Mouse (Mus musculus) CD8-positive naive resting alpha-beta T cell, adult 2 months (primary cell): ENCODE measurements around the gene Shld1.

Experiments
- DNase-seq, 2 experiments: peaks; one replicate each; pipeline ENCODE4 v3.0.0; 2022; ENCODE audit warnings: low read depth in 2 of 2, low spot score in 2 of 2

Shld1 gene

GRCm38 (mm10) chr2:132686756-132687737 lies at the start of gene Shld1:
Gene Shld1, plus strand, starts transcription at chr2:132686931.
- peak; percentile 63 to 68 for DNase-seq

- DNase-seq: no peak
These were observed 48.4 kb upstream of the Shld1 start for GRCm38 (mm10) chr2:132638306-132638705.

- DNase-seq: no peak
These were observed 47.4 kb upstream of the Shld1 start for GRCm38 (mm10) chr2:132639337-132639736.

GRCm38 (mm10) chr2:132641196-132641595 lies 45.5 kb upstream of the Shld1 start:
- DNase-seq: no peak

- DNase-seq: peak; percentile 57 to 70
These were observed 43.6 kb upstream of the Shld1 start for GRCm38 (mm10) chr2:132643161-132643560.

GRCm38 (mm10) chr2:132646856-132647745 lies 39.6 kb upstream of the Shld1 start:
- no peak for DNase-seq

GRCm38 (mm10) chr2:132649352-132649870 lies 37.3 kb upstream of the Shld1 start:
- DNase-seq: no peak

- no peak for DNase-seq
These were observed 36.2 kb upstream of the Shld1 start for GRCm38 (mm10) chr2:132650546-132650945.

GRCm38 (mm10) chr2:132652476-132652875 lies 34.3 kb upstream of the Shld1 start:
- no peak for DNase-seq

GRCm38 (mm10) chr2:132654834-132655495 lies 31.8 kb upstream of the Shld1 start:
- DNase-seq: no peak

GRCm38 (mm10) chr2:132657186-132657585 lies 29.5 kb upstream of the Shld1 start:
- no peak for DNase-seq

- DNase-seq: no peak
These were observed 28.2 kb upstream of the Shld1 start for GRCm38 (mm10) chr2:132658412-132659120.

GRCm38 (mm10) chr2:132669091-132669490 lies 17.6 kb upstream of the Shld1 start:
- DNase-seq: no peak

- DNase-seq: no peak
These were observed 16.4 kb upstream of the Shld1 start for GRCm38 (mm10) chr2:132670290-132670689.

GRCm38 (mm10) chr2:132672121-132672520 lies 14.6 kb upstream of the Shld1 start:
- DNase-seq: no peak

- no peak for DNase-seq
These were observed 10.6 kb upstream of the Shld1 start for GRCm38 (mm10) chr2:132676111-132676510.

- no peak for DNase-seq
These were observed 1.7 kb upstream of the Shld1 start for GRCm38 (mm10) chr2:132685001-132685400.

- peak in 1 of 2 experiments; percentile 14 for DNase-seq
These were observed 1.9 kb downstream of the Shld1 start for GRCm38 (mm10) chr2:132688611-132689021.

- DNase-seq: no peak
These were observed 2.4 kb downstream of the Shld1 start for GRCm38 (mm10) chr2:132689188-132689568.

GRCm38 (mm10) chr2:132689569-132690231 lies 3.0 kb downstream of the Shld1 start:
- no peak for DNase-seq
